Mouse (Mus musculus): ENCODE measurements at regions not wholly inside any gene's neighbourhood (a gene's known extent, or its start where the extent isn't known, plus 50 kb on each side); places are given as distances from the start of the nearest gene placed in this dataset.

DNA sequence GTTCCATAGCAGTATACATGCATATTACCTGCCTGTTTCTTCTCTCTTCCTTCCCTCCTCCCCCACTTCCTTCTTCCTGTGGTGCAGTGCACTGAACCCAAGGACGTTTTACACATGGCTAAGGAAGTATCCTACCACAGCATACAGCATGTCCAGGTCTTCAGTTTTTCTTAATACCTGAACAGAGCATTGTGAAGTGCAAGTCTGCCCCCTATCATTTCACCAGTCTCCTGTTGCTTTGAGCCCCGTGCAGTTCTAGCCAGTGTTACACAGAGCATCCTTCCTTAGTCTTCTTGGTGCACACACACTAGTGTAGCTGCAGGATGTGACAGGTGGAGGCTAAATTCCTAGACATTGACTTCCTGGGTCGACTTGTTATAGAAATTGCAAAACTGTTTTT lies 53.7 kb upstream of the Foxb1 start:
- no peak for DNase-seq (ENCODE audit: low read depth)

DNA sequence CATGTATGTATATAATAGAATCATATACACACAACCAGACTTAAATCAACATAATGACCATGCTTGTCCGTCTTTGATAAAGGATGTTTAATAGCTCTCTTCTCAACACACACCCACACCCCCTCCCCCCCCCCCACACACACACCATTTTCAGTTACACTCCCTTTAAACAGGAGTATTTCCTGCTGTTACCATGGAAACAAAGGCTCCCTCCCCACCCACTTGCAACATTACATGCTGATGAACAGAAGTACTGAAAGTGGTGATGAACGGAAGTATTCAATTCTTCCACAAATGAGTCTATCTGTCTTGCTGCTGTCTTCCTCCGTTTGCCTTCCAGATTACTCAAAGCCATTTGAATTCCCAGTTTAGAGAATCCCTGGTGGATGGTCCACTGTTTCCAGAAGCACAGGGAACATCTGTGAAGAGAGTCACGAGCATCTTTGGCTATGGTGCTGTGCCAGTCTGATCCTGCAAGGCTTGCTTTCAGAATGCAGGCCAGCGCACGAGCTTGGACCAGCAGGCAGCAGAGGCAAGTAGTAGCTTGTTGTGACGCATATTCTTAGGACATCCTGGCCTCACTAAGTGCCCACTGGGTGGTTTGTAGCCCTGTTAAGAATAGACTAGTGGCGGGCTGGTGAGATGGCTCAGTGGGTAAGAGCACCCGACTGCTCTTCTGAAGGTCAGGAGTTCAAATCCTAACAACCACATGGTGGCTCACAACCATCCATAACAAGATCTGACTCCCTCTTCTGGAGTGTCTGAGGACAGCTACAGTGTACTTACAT lies 62.6 kb upstream of the Foxb1 start:
- DNase-seq (ENCODE audit: low read depth), result no peak

DNA sequence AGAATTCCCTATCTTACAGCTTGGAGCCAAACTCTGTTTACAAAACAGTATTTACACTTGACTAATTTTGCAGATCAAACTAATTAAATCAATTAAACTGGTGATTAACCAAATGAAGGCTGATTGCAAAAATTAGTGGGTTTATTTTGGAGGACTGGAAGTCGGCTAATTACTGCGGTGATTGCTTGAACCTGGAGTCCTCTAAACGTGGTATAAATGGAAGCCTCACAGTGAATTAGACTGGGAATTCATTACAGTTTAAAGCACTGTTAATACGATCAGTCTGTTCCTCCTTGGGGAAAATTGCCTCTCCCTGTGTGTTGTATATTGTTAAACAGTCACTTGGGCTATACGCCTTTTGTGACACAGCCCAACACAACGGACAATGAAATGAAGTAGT lies 67.7 kb upstream of the Foxb1 start:
- DNase-seq (ENCODE audit: low read depth), result no peak

DNA sequence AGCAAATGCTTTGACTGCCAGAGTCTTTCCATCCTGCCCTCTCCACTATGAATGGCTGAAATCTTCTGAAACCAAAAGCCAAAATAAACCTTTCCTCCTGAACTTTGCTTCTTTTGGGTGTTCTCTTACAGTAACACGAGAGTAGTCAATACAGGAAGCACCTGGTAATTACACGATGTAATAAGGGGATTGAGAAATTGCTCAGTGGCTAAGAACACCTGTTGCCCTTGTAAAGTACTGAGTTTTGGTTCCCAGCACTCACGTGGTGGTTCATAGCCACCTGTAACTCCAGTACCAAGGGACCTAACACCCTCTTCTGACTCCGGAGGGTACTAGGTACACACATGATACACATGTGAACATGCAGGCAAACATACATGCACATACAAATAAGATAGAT lies 74.7 kb upstream of the Foxb1 start:
- no peak for DNase-seq (ENCODE audit: low read depth)

DNA sequence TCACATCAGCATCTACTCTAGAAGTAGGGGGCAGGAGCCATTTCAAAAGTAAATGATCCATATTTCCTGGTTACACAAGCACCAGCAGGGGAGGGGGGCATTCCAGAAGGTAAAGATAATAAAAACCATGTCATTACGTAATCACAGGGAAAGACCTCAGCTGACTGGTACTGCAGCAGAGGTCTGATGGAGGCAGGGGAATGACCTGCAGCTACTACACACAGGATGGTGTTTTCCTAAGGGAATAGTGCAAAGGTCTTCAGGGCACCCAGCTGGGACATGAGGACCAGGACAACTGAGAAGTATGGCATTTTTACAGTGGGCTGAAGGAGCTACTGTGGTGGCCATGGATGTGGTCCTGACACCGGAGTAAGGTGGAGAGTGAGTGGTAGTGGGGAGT lies 78.5 kb upstream of the Foxb1 start:
- no peak for DNase-seq (ENCODE audit: low read depth)

DNA sequence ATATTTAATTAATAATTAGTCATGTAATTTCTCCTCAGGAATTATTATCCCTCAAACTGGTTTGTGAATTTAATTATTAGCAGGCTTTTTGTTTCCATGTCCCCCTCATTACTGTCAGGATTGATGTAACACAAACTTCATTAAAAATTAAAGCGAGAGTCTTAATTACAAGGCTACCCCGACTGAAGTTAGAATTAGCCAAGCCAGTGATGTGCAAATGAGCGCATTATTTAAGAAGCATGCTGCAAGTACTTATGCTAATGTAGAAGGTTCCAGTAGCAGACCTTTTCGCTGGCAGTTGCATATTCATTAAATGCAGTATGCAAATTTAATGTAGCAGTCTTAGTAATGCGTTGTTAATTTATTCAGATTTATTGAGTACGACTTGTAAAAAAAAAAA lies 84.0 kb upstream of the Foxb1 start:
- no peak for DNase-seq (ENCODE audit: low read depth)

DNA sequence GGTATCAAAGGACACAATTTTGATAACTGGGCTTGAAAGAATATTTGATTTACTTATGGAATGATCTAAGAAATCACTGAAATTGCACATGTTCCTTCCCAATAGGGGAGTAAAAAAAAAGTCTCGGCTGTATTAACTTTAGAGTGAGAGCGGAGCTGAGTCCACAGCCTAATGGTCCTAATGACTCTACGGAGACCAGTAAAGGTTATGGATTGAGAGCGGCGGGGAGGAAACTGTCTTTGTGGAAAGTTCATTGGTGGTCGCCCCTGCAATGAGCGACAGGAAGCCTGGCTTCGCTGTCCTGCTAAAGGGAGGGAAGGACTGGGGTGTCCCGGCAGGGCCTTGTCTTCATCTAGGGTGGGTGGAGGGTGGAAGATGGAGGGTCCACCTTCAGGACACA lies 84.5 kb upstream of the Foxb1 start:
- no peak for DNase-seq (ENCODE audit: low read depth)

DNA sequence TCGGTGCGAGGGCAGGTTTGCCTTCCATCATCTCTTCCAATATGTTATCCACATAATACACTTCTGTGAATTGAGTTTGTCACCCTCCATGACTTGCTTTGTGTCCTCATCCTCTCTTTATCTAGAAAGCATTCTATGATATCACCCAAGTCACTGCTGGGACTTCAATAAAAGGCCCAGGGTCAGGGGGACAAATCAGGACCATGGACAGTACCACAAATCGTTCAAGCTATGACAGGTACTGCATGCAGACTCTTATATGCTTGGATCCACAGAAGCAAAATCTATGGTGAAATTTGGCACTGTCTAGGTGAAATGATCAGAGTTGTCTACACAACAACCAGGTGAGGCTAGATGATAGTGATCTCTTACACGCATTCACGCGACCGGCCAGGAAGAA lies 95.9 kb upstream of the Foxb1 start:
- DNase-seq (ENCODE audit: low read depth), result peak; percentile 36

DNA sequence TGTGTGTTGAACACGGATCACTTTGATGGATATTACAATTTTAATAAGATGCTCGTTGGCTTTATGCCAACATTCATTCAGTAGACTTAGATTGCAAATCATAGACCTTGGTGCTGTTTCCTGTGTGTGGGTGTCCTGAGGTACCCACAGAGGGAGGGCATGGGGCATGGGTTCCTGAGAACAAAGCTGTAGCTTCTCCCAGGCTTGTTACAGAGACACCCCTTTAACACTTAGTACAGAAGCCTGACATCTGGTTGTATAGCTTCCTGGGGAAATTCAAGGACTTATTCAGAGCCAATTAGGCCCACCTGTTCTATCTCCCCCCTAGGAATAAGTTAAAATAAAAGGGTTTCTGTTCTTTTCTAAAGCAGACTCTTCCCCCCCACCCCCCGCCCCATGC lies 97.9 kb upstream of the Foxb1 start:
- DNase-seq (ENCODE audit: low read depth), result no peak

DNA sequence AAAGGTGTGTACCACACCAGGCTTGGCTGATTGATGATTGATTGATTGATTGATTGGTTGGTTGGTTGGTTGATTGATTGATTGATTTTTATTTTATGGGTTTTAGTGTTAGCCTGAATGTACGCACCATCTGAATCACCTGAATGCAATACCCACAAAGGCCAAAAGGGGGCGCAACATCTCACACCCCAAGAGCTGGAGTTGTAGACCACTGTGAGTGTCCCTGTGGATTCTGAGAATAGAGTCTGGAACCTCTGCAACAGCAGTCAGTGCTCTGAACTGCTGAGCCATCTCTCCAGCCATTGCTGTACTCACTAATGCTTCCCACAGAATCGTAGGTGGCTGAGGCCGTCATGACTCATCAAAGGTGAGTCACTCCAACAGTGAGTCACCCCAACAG lies 109.4 kb upstream of the Foxb1 start:
- DNase-seq (ENCODE audit: low read depth), result peak; percentile 9

DNA sequence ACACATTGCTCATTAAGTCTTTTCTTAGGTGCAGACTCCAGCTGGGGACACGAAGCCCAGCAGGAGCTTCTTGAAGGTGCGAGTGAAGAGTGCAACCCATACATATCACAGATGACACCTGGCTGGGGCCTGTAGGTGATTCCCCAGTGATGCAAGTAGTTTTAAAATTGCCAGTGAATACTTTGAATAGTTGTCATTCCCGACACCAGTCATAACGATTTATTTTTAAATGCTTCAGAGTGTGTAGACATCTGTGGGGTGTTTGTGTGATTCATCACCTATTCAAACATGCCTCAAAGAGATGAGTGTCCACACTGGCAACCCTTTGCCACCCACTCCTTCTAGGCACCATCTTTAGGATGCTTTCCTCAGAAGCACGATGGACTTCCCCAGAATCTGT lies 102.9 kb upstream of the Bnip2 start:
- no peak for DNase-seq (ENCODE audit: low read depth)

DNA sequence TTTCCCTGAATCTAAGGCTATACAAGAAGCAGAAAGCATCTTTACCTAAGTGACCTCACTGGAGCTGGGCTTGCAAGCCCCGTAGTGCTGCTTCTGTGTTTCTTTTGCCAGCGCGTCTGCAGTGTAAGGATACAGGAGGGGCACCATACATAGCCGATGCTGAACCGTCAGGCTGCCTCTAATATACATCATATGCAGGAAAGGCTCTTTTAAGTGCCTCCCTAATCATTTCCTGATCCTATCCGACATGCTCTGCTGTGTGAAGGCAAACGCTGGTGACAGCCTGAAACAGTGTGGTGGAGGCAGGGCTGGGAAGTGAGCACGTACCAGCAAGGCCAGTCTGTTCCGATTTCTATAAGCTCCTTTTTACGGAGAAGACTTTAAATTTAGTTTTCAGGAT lies 91.2 kb upstream of the Bnip2 start:
- DNase-seq (ENCODE audit: low read depth), result no peak

DNA sequence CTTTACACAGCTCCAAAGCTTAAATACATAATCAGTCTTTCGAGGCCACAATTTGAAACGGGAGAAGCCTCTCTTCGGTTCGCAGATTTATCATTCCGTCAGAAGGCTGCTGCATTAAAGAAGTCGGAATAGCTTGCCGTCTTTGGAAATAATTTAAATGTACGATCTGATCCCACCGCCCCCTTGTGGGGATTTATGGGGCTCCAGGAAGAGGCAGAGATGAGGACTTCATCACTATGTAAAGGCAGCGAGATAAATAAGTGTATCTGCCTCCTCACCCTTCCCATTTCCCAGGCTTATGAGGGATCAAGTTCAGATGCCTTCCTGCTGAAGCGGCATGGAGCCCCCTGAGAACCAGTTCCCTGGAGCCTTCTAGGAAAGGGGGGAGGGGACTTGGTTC lies 89.9 kb upstream of the Bnip2 start:
- DNase-seq (ENCODE audit: low read depth), result peak; percentile 9

DNA sequence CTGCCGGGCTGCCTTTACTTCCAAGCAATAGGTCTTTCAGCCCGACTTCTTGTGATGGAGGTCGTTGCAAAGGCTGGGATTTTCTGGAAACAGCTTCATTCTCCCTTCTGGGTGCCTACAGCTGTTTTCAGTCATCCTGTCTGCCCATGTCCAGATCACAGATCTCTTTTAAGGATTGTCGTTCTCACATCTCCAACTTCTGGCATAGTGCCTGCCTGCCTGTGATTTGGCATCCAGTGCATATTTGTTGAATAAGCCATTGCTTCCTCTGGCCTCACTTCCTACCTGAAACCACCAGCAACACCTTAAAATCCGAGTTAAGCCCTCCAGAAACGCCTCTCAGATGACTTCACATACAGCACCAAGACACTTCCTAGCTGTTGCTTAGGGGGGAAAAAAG lies 88.4 kb upstream of the Bnip2 start:
- DNase-seq (ENCODE audit: low read depth), result no peak

DNA sequence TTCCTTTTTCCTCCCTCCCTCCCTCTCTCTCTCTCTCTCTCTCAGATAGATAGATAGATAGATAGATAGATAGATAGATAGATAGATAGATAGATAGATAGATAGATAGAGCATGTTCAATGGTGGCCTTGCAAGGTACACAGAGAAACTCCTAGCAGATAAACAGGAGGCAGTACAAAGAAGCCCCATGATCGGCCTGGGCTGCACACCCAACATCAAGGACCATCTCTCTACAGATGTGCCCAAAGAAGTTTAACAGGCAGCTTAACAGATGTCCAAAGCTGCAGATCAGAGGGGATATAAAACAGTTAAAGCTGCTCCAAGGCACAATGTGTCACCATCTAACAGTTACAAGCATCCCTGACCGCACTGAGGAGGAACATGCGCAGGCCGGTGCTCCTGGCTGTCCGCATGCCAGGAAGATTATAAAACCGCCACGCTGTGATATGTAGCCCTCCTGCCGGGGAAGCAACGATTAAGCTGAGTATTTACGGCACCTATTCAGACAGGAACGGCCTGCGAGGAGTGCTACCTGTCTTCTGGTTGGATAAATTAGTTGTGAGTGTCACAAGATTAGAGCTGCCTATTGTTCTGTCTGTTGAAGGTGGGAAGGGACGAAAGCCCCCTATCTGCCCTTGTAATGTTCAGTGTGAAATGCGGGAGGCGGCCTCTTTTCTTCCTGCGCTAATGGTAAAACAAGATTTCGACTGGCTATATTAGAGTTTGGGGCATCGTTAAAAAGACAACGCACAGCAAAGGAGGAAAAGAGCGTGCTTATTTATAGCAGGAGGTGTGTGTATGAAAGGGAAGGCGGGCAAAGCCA lies 81.9 kb upstream of the Bnip2 start:
- DNase-seq (ENCODE audit: low read depth), result no peak

DNA sequence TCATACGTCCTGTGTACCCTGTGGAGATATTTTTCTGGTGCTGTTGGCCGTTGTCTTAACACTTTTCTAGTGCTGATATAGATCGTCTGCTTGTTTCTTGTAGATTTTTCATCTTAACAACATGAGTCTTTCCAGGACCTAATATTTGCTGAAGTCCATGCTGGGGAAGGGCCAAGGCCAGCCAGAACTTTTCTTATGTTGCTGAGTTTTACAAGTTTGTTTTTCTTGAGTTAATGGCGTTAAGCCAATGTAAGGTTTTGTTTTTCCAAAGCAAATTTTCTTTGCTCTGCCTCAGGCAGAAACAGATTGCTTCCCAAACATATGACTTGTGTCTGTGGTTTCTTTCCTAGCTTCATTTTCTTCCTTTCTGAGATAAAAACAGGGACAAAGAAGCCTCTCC lies 78.6 kb upstream of the Bnip2 start:
- DNase-seq (ENCODE audit: low read depth), result peak; percentile 3

DNA sequence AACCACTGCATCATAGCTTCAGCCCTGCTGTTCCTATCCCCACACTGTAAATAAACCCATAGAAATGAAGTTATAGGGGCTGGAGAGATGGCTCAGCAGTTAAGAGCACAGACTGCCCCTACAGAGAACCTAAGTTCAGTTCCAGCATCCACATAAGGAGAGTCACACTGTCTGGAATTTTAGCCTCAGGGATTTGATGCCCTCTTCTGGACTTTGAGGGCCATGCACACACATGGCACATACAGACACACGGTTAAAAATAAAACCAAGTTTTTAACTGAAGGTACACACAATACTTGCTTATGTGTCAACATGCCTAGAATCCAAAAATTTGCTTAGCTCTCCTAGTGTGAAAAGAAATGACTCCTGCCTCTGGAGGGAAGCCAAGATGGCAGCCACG lies 61.1 kb upstream of the Bnip2 start:
- no peak for DNase-seq (ENCODE audit: low read depth)

DNA sequence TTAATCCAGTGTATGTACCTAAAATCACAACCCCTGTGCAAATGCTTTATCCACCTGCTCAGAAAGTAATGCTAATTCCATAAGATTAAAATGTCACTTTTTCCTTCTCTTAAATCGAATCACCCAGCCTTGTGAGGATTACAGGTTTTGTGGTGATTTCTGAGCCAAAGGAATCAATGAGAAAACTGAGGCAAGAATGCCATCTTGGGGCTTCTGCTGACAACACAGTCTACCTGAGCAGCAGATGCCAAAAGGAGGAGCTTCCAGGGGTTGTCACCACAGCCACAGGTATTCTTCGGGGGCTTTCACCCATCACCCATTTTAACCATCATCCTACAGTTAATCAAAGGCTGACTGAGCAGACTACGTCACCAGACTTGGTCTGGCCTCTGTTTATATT lies 51.4 kb upstream of the Bnip2 start:
- DNase-seq (ENCODE audit: low read depth), result no peak

Measured in NIH3T3 (cell line).